Mouse (Mus musculus) hindbrain, postnatal 0 days (tissue): ENCODE measurements around the gene Cfap61. TPM values are rescaled to one million over a fixed set of nuclear protein-coding genes. Genes with fewer than 3 reads are reported as not detected.
A peak's percentile ranks its signal among the peaks of the same experiment; 100 is the strongest.

Experiments used
- ATAC-seq: fragments of 200-750 bp; cut with Nextera tagmentation; 2 replicates; pipeline ENCODE4 v1.8.0; 2017; ENCODE audit warnings: mild to moderate bottlenecking, moderate TSS enrichment, moderate library complexity
- DNase-seq: peaks from one replicate; pipeline ENCODE4 v3.0.0-alpha.2; 2015; ENCODE audit warnings: low spot score
- H3K27ac ChIP-seq: fragments of 300-500 bp; sonication (generic); 2 replicates; pipeline ENCODE4 v1.5.1; 2014; ENCODE audit warnings: mild to moderate bottlenecking
- H3K27me3 ChIP-seq: fragments of 300-500 bp; sonication (generic); 2 replicates; pipeline ENCODE4 v1.6.1; 2014; ENCODE audit warnings: low read length, mixed read lengths; ENCODE audit not compliant: insufficient read depth
- H3K36me3 ChIP-seq: fragments of 300-500 bp; sonication (generic); 2 replicates; pipeline ENCODE4 v1.6.1; 2014; ENCODE audit warnings: low read length, mixed read lengths; ENCODE audit not compliant: insufficient read depth
- H3K4me1 ChIP-seq: fragments of 300-500 bp; sonication (generic); 2 replicates; pipeline ENCODE4 v1.6.1; 2014; ENCODE audit warnings: antibody characterized with exemption, low read length, mixed read lengths; ENCODE audit not compliant: insufficient read depth
- H3K4me2 ChIP-seq: fragments of 300-500 bp; sonication (generic); 2 replicates; pipeline ENCODE4 v1.6.1; 2014; ENCODE audit warnings: low read depth, mild to moderate bottlenecking, low read length, moderate library complexity, mixed read lengths
- H3K4me3 ChIP-seq: fragments of 300-500 bp; sonication (generic); 2 replicates; pipeline ENCODE4 v1.5.1; 2014; ENCODE audit warnings: low read length
- H3K9ac ChIP-seq: fragments of 300-500 bp; sonication (generic); replicated peaks from 2 replicates; pipeline ENCODE4 v1.6.1; 2014; ENCODE audit warnings: mild to moderate bottlenecking, low read length, moderate library complexity, mixed read lengths
- H3K9me3 ChIP-seq: fragments of 300-500 bp; sonication (generic); 2 replicates; pipeline ENCODE4 v1.6.1; 2016; ENCODE audit warnings: low read length, mixed read lengths
- CTCF ChIP-seq: IDR thresholded peaks from 2 replicates; pipeline ENCODE4 v1.5.1; 2016; ENCODE audit warnings: antibody characterized with exemption, control low read depth, low read depth
- WGBS: fragments of 180-500 bp; shearing (Covaris S2); extraction: QIAGEN DNeasy Blood & Tissue Kit; methylation state at CpG from one replicate; pipeline ENCODE4 v1.1.7; 2014; 5-methylcytosine and 5-hydroxymethylcytosine counted together
- polyA plus RNA-seq: library from polyadenylated mRNA; unstranded; fragments of >200 nt; fragmentation: Nextera tagmentation; extraction: Ambion mirVana; gene quantifications from 2 replicates; pipeline ENCODE4 v1.2.1, GENCODE M21; 2015
- total RNA-seq: library from RNA; depleted of rRNA; stranded (reverse); fragments of >200 nt; gene quantifications from 2 replicates; pipeline ENCODE4 v1.2.3, GENCODE M21; 2014

Gene Cfap61
- total and polyA plus RNA-seq, 2 experiments from 2014 or later = 3.7 to 4.1 TPM

DNA sequence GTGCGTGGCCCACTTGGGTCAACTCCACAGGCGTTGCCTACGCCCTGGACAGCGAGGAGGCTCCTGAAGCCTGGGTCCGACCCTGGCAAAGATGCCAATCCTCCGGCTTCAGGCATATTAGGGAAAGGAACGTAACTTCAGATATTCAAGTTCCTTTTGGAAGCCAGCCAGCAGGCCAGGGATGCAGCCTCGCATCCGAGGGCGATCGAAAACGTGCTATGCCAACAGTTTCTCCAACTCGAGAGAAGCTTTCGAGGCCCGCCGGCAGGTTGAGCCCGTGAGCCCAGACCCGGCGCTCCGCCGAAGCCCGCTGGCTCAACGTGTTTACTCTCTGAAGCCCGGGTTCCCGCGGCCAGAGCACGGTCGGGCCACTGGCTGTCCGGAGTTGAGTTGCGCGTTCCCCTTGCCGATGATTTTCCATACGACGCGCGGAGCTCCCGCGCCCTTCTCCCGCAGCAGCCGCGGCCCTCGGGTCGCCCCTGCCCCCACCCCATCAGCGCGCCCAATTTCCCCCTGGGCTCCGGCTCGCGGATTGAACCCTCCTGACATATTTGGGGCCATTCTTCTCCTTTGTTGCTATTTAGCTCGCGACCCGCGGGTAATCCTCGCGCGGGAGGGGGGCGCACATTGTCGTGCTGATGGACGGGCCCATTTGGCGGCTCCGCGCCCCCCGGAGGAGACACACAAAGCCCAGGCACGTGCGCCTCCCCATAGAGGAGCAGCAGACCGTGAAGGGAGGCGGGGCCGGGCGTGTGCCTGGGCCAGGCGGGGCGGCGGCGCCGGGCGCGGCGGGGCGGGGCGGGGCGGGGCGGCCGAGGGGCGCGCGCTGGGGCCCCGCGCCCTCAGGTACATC is 286.7 kb downstream of the Cfap61 start, which contains the start of gene Insm1:
Insm1 (plus strand) TSS at position 846 of the 853 bp plus-strand sequence.
- Histone ChIP-seq H3K27me3 (peaks cover 16% of the 10 kb centered on the region), H3K4me1 (peaks cover 11% of the 10 kb centered on the region; the same call in 1 of the 2 replicates), H3K4me2 (peak within 1 kb of the TSS; percentile 76), H3K9me3 (no peaks in the 10 kb centered on the region), H3K27ac (peak within 1 kb of the TSS; percentile 88), H3K9ac (peak within 1 kb of the TSS; percentile 80), H3K36me3 (no peaks in the 10 kb centered on the region), H3K4me3 (peak within 1 kb of the TSS; percentile 75)
- DNase-seq (peak; percentile 86), ATAC-seq (peak; percentile 61)
- peak; percentile 37 for TF ChIP-seq CTCF
- WGBS = under 1% methylated on average over 64 of the region's 86 CpGs

DNA sequence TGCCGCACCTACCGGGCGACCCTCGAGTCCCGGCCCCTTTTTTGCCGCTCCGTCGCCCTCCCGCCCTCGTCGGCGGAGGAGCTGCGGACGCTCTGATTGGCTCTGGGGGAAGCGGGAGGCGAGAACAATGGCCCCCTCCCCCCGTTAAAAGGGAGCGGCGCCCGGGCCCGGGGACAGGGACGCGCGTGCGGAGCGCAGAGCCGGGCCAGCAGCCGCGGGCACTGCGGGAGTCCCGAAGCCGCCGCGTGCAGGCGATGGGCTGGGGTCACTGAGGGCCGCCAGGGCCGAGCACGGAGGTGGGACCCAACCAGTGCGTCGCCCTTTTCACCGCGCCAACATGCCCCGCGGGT is 287.3 kb downstream of the Cfap61 start:
- under 1% methylated on average over 32 of the region's 44 CpGs for WGBS
- Histone ChIP-seq H3K36me3 (no peaks in the 10 kb centered on the region), H3K9me3 (no peaks in the 10 kb centered on the region), H3K4me2 (peak overlapping the region; percentile 76), H3K9ac (peak overlapping the region; percentile 80), H3K4me1 (peaks cover 11% of the 10 kb centered on the region; the same call in 1 of the 2 replicates), H3K27ac (peak overlapping the region; percentile 88), H3K27me3 (peaks cover 19% of the 10 kb centered on the region), H3K4me3 (peak overlapping the region; percentile 75)
- TF ChIP-seq CTCF = no peak
- ATAC-seq = peak; percentile 78
- peak; percentile 90 for DNase-seq

DNA sequence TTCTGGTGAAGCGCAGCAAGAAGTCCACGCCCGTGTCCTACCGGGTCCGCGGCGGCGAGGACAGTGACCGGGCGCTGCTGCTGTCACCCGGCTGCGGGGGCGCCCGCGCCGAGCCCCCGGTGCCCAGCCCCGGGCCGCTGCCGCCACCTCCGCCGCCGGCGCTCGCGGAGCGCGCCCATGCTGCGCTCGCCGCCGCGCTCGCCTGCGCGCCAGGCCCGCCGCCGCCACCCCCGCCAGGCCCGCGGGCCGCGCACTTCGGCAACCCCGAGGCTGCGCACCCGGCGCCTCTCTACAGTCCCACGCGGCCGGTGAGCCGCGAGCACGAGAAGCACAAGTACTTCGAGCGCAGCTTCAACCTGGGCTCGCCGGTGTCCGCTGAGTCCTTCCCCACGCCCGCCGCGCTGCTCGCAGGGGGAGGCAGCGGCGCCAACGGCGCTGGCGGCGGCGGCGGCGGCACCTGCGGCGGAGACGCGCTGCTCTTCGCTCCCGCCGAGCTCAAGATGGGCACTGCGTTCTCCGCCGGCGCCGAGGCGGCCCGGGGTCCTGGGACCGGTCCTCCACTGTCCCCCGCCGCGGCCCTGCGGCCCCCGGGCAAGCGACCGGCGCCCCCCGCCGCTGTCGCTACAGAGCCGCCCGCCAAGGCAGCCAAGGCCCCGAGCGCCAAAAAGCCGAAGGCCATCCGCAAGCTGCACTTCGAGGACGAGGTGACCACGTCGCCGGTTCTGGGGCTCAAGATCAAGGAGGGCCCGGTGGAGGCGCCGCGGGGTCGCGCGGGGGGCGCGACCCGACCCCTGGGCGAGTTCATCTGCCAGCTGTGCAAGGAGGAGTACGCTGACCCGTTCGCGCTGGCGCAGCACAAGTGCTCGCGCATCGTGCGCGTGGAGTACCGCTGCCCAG is 287.9 kb downstream of the Cfap61 start:
- peak overlapping the region; percentile 75 for H3K4me3 ChIP-seq
- peak overlapping the region; percentile 88 for H3K27ac ChIP-seq
- peaks cover 23% of the 10 kb centered on the region for H3K27me3 ChIP-seq
- H3K36me3 ChIP-seq = no peaks in the 10 kb centered on the region
- WGBS = under 1% methylated on average over 105 of the region's 133 CpGs
- DNase-seq (peak; percentile 59), ATAC-seq (peak; percentile 33)
- peak overlapping the region; percentile 80 for H3K9ac ChIP-seq
- H3K9me3 ChIP-seq = no peaks in the 10 kb centered on the region
- peaks cover 11% of the 10 kb centered on the region; the same call in 1 of the 2 replicates for H3K4me1 ChIP-seq
- TF ChIP-seq CTCF = no peak
- H3K4me2 ChIP-seq = peak overlapping the region; percentile 76

DNA sequence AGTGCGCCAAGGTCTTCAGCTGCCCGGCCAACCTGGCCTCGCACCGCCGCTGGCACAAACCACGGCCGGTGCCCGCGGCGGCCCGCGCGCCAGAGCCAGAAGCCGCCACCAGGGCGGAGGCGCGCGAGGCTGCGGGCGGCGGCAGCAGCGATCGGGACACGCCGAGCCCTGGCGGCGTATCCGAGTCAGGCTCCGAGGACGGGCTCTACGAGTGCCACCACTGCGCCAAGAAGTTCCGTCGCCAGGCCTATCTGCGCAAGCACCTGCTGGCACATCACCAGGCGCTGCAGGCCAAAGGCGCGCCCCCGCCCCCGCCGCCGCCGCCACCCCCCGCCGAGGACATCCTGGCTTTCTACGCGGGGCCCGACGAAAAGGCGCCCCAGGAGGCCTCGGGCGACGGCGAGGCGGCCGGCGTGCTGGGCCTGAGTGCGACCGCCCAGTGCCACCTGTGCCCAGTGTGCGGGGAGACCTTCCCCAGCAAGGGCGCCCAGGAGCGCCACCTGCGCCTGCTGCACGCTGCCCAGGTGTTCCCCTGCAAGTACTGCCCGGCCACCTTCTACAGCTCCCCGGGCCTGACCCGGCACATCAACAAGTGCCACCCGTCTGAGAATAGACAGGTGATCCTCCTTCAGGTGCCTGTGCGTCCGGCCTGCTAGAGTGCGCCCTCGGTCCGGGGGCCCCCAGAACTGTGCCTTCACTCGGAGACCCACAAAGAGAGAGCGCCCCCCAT is 288.8 kb downstream of the Cfap61 start:
- Histone ChIP-seq H3K4me1 (peaks cover 5% of the 10 kb centered on the region; the same call in 1 of the 2 replicates), H3K36me3 (no peaks in the 10 kb centered on the region), H3K4me2 (peak overlapping the region; percentile 76), H3K4me3 (peak overlapping the region; percentile 75), H3K9me3 (no peaks in the 10 kb centered on the region), H3K27me3 (peaks cover 23% of the 10 kb centered on the region), H3K9ac (peak overlapping the region; percentile 80), H3K27ac (peak overlapping the region; percentile 88)
- peak; percentile 8; the same call in 1 of the 2 replicates for ATAC-seq
- no peak for TF ChIP-seq CTCF
- DNase-seq = peak; percentile 68
- under 1% methylated on average over 65 of the region's 75 CpGs for WGBS

DNA sequence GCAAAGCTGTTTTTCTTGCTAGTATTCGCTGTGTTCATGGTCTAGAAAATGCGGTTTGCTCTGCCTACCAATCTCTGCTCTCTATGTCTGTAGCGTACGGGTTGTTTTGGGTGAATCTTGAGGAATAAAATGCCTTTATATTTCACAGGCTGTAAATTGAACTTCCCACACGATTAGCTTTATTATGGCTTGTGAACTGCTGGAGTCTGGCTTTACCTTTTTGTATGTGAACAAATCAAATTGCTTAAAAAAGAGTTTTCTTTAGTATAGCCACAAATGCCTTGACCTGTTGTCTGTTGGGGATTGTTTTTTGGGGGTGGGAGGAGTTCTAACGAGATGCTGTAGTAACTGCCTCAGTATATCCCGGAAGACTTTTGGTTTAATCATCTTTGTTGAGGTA is 289.6 kb downstream of the Cfap61 start:
- Histone ChIP-seq H3K27ac (peak overlapping the region; percentile 88), H3K4me1 (peaks cover 1% of the 10 kb centered on the region; the same call in 1 of the 2 replicates), H3K36me3 (no peaks in the 10 kb centered on the region), H3K4me2 (peak overlapping the region; percentile 76), H3K27me3 (peaks cover 23% of the 10 kb centered on the region), H3K9me3 (no peaks in the 10 kb centered on the region), H3K4me3 (peak overlapping the region; percentile 75), H3K9ac (peak overlapping the region; percentile 80)
- 10% methylated on average over 7 of the region's 7 CpGs for WGBS
- no peak for TF ChIP-seq CTCF
- DNase-seq (no peak), ATAC-seq (no peak)

DNA sequence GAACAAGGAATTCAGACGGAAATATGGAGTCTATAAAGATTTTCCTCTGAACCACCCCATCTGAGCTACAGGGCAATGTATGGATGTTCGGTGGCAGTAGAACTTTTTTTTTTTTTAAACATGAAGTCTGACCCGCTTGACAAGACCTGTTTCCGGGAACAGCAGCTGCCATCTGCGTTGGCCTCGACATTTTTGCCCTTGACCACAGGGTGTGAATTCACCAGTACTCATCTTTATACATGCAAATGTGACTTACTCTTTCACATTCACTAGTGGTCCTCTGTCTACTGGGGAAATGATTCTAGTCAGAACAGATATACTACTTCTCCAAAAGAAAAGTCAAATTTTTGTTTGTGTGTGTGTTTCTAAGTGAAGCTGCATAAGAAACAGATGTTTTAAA is 291.2 kb downstream of the Cfap61 start:
- TF ChIP-seq CTCF = no peak
- DNase-seq (no peak), ATAC-seq (no peak)
- no peaks in the 10 kb centered on the region for H3K9me3 ChIP-seq
- H3K4me2 ChIP-seq = peak overlapping the region; percentile 76
- H3K4me1 ChIP-seq = no peaks in the 10 kb centered on the region
- peaks cover 21% of the 10 kb centered on the region for H3K27me3 ChIP-seq
- H3K4me3 ChIP-seq = peak overlapping the region; percentile 75
- WGBS = 12% methylated on average over 6 of the region's 6 CpGs
- H3K27ac ChIP-seq = peak overlapping the region; percentile 4; the same call in 1 of the 2 replicates
- H3K9ac ChIP-seq = no peak overlapping the region
- no peaks in the 10 kb centered on the region for H3K36me3 ChIP-seq
